Mouse (Mus musculus): Measurements from ENCODE around the gene Bbs2. TPM values are rescaled to one million over a fixed set of nuclear protein-coding genes. Genes with fewer than 3 reads are reported as not detected.
"Not testable (repeated sequence)": the region's sequence is repeated elsewhere in the genome, so short reads cannot be mapped to it uniquely, and the experiment has no call there.

The Bbs2 gene
- total and polyA plus RNA-seq, 3 experiments = 10.0 to 13.0 (median 12.0) TPM

- TF ChIP-seq ZNF384 (IDR thresholded peaks at IDR 0.05; ENCODE audit: low read depth, low read length) (no peak), TCF12 (IDR thresholded peaks at IDR 0.05; ENCODE audit: low read depth, low read length) (peak; percentile 74; the same call in 1 of the 2 replicates), E2F4 (IDR thresholded peaks at IDR 0.05; ENCODE audit: insufficient replicate concordance, low read depth, low read length) (no peak), POLR2AphosphoS2 (IDR thresholded peaks at IDR 0.05; ENCODE audit: low read depth, low read length) (no peak), KAT2A (IDR thresholded peaks at IDR 0.05; ENCODE audit: insufficient replicate concordance, low read length) (peak; percentile 98), PAX5 (IDR thresholded peaks at IDR 0.05; ENCODE audit: low read length) (no peak), MEF2A (IDR thresholded peaks at IDR 0.05; ENCODE audit: borderline replicate concordance, low read depth, low read length) (no peak), MAX (IDR thresholded peaks at IDR 0.05; ENCODE audit: low read length) (no peak), RAD21 (IDR thresholded peaks at IDR 0.05; ENCODE audit: low read depth, low read length) (no peak), BHLHE40 (IDR thresholded peaks at IDR 0.05; ENCODE audit: low read depth, low read length) (no peak), IRF4 (IDR thresholded peaks at IDR 0.05; ENCODE audit: low read depth, low read length) (no peak; the same call in 1 of the 2 replicates), ZMIZ1 (IDR thresholded peaks at IDR 0.05; ENCODE audit: low read depth, low read length) (no peak), ETS1 (conservative IDR thresholded peaks at IDR 0.05; ENCODE audit: low read depth, low read length) (no peak), JUND (conservative IDR thresholded peaks at IDR 0.05; ENCODE audit: low read depth, low read length) (peak; percentile 49), CHD1 (IDR thresholded peaks at IDR 0.05; ENCODE audit: low read depth, low read length) (no peak)
Measured at GRCm38 (mm10) chr8:94036944-94037524, 61.7 kb downstream of the Bbs2 start, which contains the start of the genes Nudt21 and Ogfod1 (continued).

GRCm38 (mm10) chr8:94036541-94036940, 62.2 kb downstream of the Bbs2 start:
- in situ Hi-C loops (cut with MboI; ENCODE audit: low pct_ligation_motif_present, low pct_unique_long_range_greater_than_20kb, low sequenced_read_pairs); H3K9me3 ChIP-seq (replicated peaks; ENCODE audit: low read length); H3K27me3 ChIP-seq (replicated peaks); dilution Hi-C loops (cut with MboI; ENCODE audit: extremely low pct_ligation_motif_present, extremely low pct_unique_long_range_greater_than_20kb, low sequenced_read_pairs): not testable (repeated sequence)
- H3K79me2 ChIP-seq (replicated peaks; ENCODE audit: control insufficient read depth, extremely low read depth, insufficient read depth, poor library complexity, severe bottlenecking) = peaks cover 55% of the 10 kb centered on the region
- H3K4me2 ChIP-seq (ENCODE audit: insufficient read depth, low read depth, poor library complexity, severe bottlenecking) = peak overlapping the region; percentile 91; the same call in 1 of the 2 replicates
- 0 out of 2 replicates have a peak, but pooled peaks have one; percentile 34 for TF ChIP-seq SIN3A (IDR thresholded peaks at IDR 0.05; ENCODE audit: low read length)
- peak; percentile 67; the same call in 1 of the 2 replicates for TF ChIP-seq NELFE (IDR thresholded peaks at IDR 0.05; ENCODE audit: low read depth, low read length)
- peak; percentile 55; the same call in 1 of the 2 replicates for TF ChIP-seq MAX (IDR thresholded peaks at IDR 0.05; ENCODE audit: low read length)
- TF ChIP-seq TBP (conservative IDR thresholded peaks at IDR 0.05; ENCODE audit: low read depth, low read length) = 0 out of 2 replicates have a peak, but pooled peaks have one; percentile 13
- peak overlapping the region; percentile 63 for H3K27ac ChIP-seq (ENCODE audit: insufficient read depth, low read depth)
- DNase-seq (ENCODE audit: extremely low read depth) = peak; percentile 77
- H3K36me3 ChIP-seq (replicated peaks in 1 of 2; ENCODE audit: control insufficient read depth in 1 of 2, insufficient read depth in 1 of 2, low read length in 1 of 2) = peaks cover 10 to 32% of the 10 kb centered on the region in 2 experiments
- peaks cover 9 to 41% of the 10 kb centered on the region in 2 experiments for H3K4me1 ChIP-seq (ENCODE audit: control insufficient read depth in 1 of 2, insufficient read depth in 2 of 2)
- H3K4me3 ChIP-seq (replicated peaks in 1 of 3; ENCODE audit: low read depth in 2 of 3, low read length in 2 of 3, poor library complexity in 1 of 3) = peak overlapping the region; percentile 75 to 84 (median 78)
- H3K9ac ChIP-seq (ENCODE audit: insufficient read depth, low read depth) = peak overlapping the region; percentile 97

All from CH12.LX (cell line).